Mouse (Mus musculus): ENCODE results near the gene Galnt18. TPM values are rescaled to one million over a fixed set of nuclear protein-coding genes. Genes with fewer than 3 reads are reported as not detected.

The Galnt18 gene
- polyA plus RNA-seq, 1 experiment from 2014 or later, result 5.2 TPM

- Histone ChIP-seq H3K36me3 (ENCODE audit: control insufficient read depth, insufficient read depth, low read length) (no peaks in the 10 kb centered on the region), H3K4me1 (replicated peaks; ENCODE audit: control insufficient read depth, insufficient read depth, low read length) (no peaks in the 10 kb centered on the region), H3K4me3 (ENCODE audit: low read depth, low read length) (no peak overlapping the region), H3K27ac (ENCODE audit: low read depth, low read length) (no peak overlapping the region), H3K9ac (ENCODE audit: low read depth, low read length) (no peak overlapping the region), H3K27me3 (ENCODE audit: control insufficient read depth, insufficient read depth, low read length) (no peaks in the 10 kb centered on the region), H3K9me3 (ENCODE audit: control insufficient read depth, low read length) (no peaks in the 10 kb centered on the region), H3K4me2 (replicated peaks; ENCODE audit: low read depth, low read length) (no peak overlapping the region)
- no peak for DNase-seq (ENCODE audit: low spot score)
- 89% methylated on average over 8 of the region's 8 CpGs for WGBS
- ATAC-seq (ENCODE audit: low FRiP score), result no peak
These were observed 261.1 kb downstream of the Galnt18 start for GRCm38 (mm10) chr7:111518581-111519242.

- H3K9me3 ChIP-seq (ENCODE audit: control insufficient read depth, low read length), result no peaks in the 10 kb centered on the region
- 95% methylated on average over 1 of the region's 1 CpGs for WGBS
- no peak overlapping the region for H3K27ac ChIP-seq (ENCODE audit: low read depth, low read length)
- H3K27me3 ChIP-seq (ENCODE audit: control insufficient read depth, insufficient read depth, low read length), result no peaks in the 10 kb centered on the region
- no peaks in the 10 kb centered on the region for H3K36me3 ChIP-seq (ENCODE audit: control insufficient read depth, insufficient read depth, low read length)
- no peak overlapping the region for H3K4me2 ChIP-seq (replicated peaks; ENCODE audit: low read depth, low read length)
- DNase-seq (ENCODE audit: low spot score) (no peak), ATAC-seq (ENCODE audit: low FRiP score) (no peak)
- no peak overlapping the region for H3K4me3 ChIP-seq (ENCODE audit: low read depth, low read length)
- H3K4me1 ChIP-seq (replicated peaks; ENCODE audit: control insufficient read depth, insufficient read depth, low read length), result no peaks in the 10 kb centered on the region
- H3K9ac ChIP-seq (ENCODE audit: low read depth, low read length), result no peak overlapping the region
These were observed 262.9 kb downstream of the Galnt18 start for GRCm38 (mm10) chr7:111516882-111517281.

GRCm38 (mm10) chr7:111515471-111515870 is 264.3 kb downstream of the Galnt18 start:
- H3K4me2 ChIP-seq (replicated peaks; ENCODE audit: low read depth, low read length), result no peak overlapping the region
- no peaks in the 10 kb centered on the region for H3K9me3 ChIP-seq (ENCODE audit: control insufficient read depth, low read length)
- ATAC-seq (ENCODE audit: low FRiP score), result no peak
- no peak overlapping the region for H3K27ac ChIP-seq (ENCODE audit: low read depth, low read length)
- no peak overlapping the region for H3K9ac ChIP-seq (ENCODE audit: low read depth, low read length)
- no peak overlapping the region for H3K4me3 ChIP-seq (ENCODE audit: low read depth, low read length)
- H3K36me3 ChIP-seq (ENCODE audit: control insufficient read depth, insufficient read depth, low read length), result no peaks in the 10 kb centered on the region
- no peaks in the 10 kb centered on the region for H3K27me3 ChIP-seq (ENCODE audit: control insufficient read depth, insufficient read depth, low read length)
- 92% methylated on average over 2 of the region's 2 CpGs for WGBS
- no peak for DNase-seq (ENCODE audit: low spot score)
- H3K4me1 ChIP-seq (replicated peaks; ENCODE audit: control insufficient read depth, insufficient read depth, low read length), result no peaks in the 10 kb centered on the region

GRCm38 (mm10) chr7:111509167-111509854 is 270.5 kb downstream of the Galnt18 start:
- H3K27me3 ChIP-seq (ENCODE audit: control insufficient read depth, insufficient read depth, low read length), result no peaks in the 10 kb centered on the region
- H3K9me3 ChIP-seq (ENCODE audit: control insufficient read depth, low read length), result no peaks in the 10 kb centered on the region
- H3K4me3 ChIP-seq (ENCODE audit: low read depth, low read length), result no peak overlapping the region
- H3K9ac ChIP-seq (ENCODE audit: low read depth, low read length), result no peak overlapping the region
- no peak overlapping the region for H3K4me2 ChIP-seq (replicated peaks; ENCODE audit: low read depth, low read length)
- H3K4me1 ChIP-seq (replicated peaks; ENCODE audit: control insufficient read depth, insufficient read depth, low read length), result no peaks in the 10 kb centered on the region
- H3K27ac ChIP-seq (ENCODE audit: low read depth, low read length), result no peak overlapping the region
- H3K36me3 ChIP-seq (ENCODE audit: control insufficient read depth, insufficient read depth, low read length), result no peaks in the 10 kb centered on the region
- WGBS, result 73% methylated on average over 2 of the region's 2 CpGs
- no peak for DNase-seq (ENCODE audit: low spot score)
- ATAC-seq (ENCODE audit: low FRiP score), result no peak

GRCm38 (mm10) chr7:111500616-111501015 is 279.2 kb downstream of the Galnt18 start:
- H3K4me3 ChIP-seq (ENCODE audit: low read depth, low read length), result no peak overlapping the region
- 76% methylated on average over 2 of the region's 2 CpGs for WGBS
- H3K9me3 ChIP-seq (ENCODE audit: control insufficient read depth, low read length), result no peaks in the 10 kb centered on the region
- DNase-seq (ENCODE audit: low spot score), result no peak
- H3K4me2 ChIP-seq (replicated peaks; ENCODE audit: low read depth, low read length), result no peak overlapping the region
- no peaks in the 10 kb centered on the region for H3K27me3 ChIP-seq (ENCODE audit: control insufficient read depth, insufficient read depth, low read length)
- no peak overlapping the region for H3K9ac ChIP-seq (ENCODE audit: low read depth, low read length)
- no peaks in the 10 kb centered on the region for H3K36me3 ChIP-seq (ENCODE audit: control insufficient read depth, insufficient read depth, low read length)
- H3K27ac ChIP-seq (ENCODE audit: low read depth, low read length), result no peak overlapping the region
- no peaks in the 10 kb centered on the region for H3K4me1 ChIP-seq (replicated peaks; ENCODE audit: control insufficient read depth, insufficient read depth, low read length)
- ATAC-seq (ENCODE audit: low FRiP score), result no peak

- no peak overlapping the region for H3K4me2 ChIP-seq (replicated peaks; ENCODE audit: low read depth, low read length)
- no peak for DNase-seq (ENCODE audit: low spot score)
- H3K27ac ChIP-seq (ENCODE audit: low read depth, low read length), result no peak overlapping the region
- no peak overlapping the region for H3K9ac ChIP-seq (ENCODE audit: low read depth, low read length)
- H3K4me3 ChIP-seq (ENCODE audit: low read depth, low read length), result no peak overlapping the region
- H3K4me1 ChIP-seq (replicated peaks; ENCODE audit: control insufficient read depth, insufficient read depth, low read length), result no peaks in the 10 kb centered on the region
- no peak for ATAC-seq (ENCODE audit: low FRiP score)
- WGBS, result 72% methylated on average over 2 of the region's 2 CpGs
- H3K27me3 ChIP-seq (ENCODE audit: control insufficient read depth, insufficient read depth, low read length), result no peaks in the 10 kb centered on the region
- H3K9me3 ChIP-seq (ENCODE audit: control insufficient read depth, low read length), result no peaks in the 10 kb centered on the region
- no peaks in the 10 kb centered on the region for H3K36me3 ChIP-seq (ENCODE audit: control insufficient read depth, insufficient read depth, low read length)
These were observed 280.5 kb downstream of the Galnt18 start for GRCm38 (mm10) chr7:111499255-111499790.

GRCm38 (mm10) chr7:111497191-111497590 is 282.6 kb downstream of the Galnt18 start:
- 71% methylated on average over 6 of the region's 6 CpGs for WGBS
- no peaks in the 10 kb centered on the region for H3K36me3 ChIP-seq (ENCODE audit: control insufficient read depth, insufficient read depth, low read length)
- no peak overlapping the region for H3K27ac ChIP-seq (ENCODE audit: low read depth, low read length)
- no peaks in the 10 kb centered on the region for H3K4me1 ChIP-seq (replicated peaks; ENCODE audit: control insufficient read depth, insufficient read depth, low read length)
- H3K27me3 ChIP-seq (ENCODE audit: control insufficient read depth, insufficient read depth, low read length), result no peaks in the 10 kb centered on the region
- H3K9me3 ChIP-seq (ENCODE audit: control insufficient read depth, low read length), result no peaks in the 10 kb centered on the region
- ATAC-seq (ENCODE audit: low FRiP score) (no peak), DNase-seq (ENCODE audit: low spot score) (no peak)
- no peak overlapping the region for H3K4me2 ChIP-seq (replicated peaks; ENCODE audit: low read depth, low read length)
- no peak overlapping the region for H3K9ac ChIP-seq (ENCODE audit: low read depth, low read length)
- H3K4me3 ChIP-seq (ENCODE audit: low read depth, low read length), result no peak overlapping the region

GRCm38 (mm10) chr7:111492242-111492949 is 287.4 kb downstream of the Galnt18 start:
- Histone ChIP-seq H3K9ac (ENCODE audit: low read depth, low read length) (no peak overlapping the region), H3K36me3 (ENCODE audit: control insufficient read depth, insufficient read depth, low read length) (no peaks in the 10 kb centered on the region), H3K27me3 (ENCODE audit: control insufficient read depth, insufficient read depth, low read length) (no peaks in the 10 kb centered on the region), H3K4me1 (replicated peaks; ENCODE audit: control insufficient read depth, insufficient read depth, low read length) (no peaks in the 10 kb centered on the region), H3K27ac (ENCODE audit: low read depth, low read length) (no peak overlapping the region), H3K4me2 (replicated peaks; ENCODE audit: low read depth, low read length) (no peak overlapping the region), H3K4me3 (ENCODE audit: low read depth, low read length) (no peak overlapping the region), H3K9me3 (ENCODE audit: control insufficient read depth, low read length) (no peaks in the 10 kb centered on the region)
- 85% methylated on average over 5 of the region's 5 CpGs for WGBS
- ATAC-seq (ENCODE audit: low FRiP score) (no peak), DNase-seq (ENCODE audit: low spot score) (no peak)
